Mouse (Mus musculus): ENCODE data around the gene Psme3.

- TF ChIP-seq CTCF (IDR thresholded peaks at IDR 0.05; ENCODE audit: low read depth, low read length) (no peak), GATA1 (IDR thresholded peaks at IDR 0.05; ENCODE audit: borderline replicate concordance, low read length) (no peak)
Measured at GRCm38 (mm10) chr11:101338123-101338760, 22.2 kb downstream of the Psme3 start.
